Mouse (Mus musculus): ENCODE measurements around the gene Bcl3.

DNA sequence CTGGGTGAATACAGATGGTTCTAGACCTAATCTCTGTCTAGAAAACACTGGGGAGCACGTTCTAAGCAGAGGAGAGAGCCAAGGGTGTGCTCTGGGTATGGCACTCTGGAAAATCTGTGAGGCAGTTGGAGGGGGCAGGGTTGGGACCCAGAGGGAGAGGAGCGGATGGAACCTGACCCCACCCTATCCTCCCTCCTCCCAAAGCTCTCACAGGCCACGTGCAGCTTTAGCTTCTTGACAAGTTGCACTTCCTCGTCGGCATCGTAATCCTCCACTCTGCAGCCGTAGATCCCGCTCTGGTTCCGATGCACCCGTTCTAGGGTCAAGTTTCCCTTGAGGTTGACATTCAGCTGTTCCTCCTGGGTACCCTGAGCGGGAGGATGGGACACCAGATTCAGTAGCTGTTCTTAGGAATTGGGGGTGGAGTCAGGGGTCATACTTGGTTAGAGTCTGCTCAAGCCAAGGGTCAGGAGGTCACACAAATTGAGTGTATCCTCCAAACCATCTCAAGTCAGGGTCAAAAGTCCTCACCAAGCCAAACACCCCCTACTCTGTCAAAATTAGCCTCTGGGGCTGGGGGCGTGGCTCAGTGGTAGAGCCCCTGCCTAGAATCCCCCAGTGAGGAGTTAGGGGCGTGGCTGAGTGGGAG lies 58.6 kb downstream of the Bcl3 start:
- no peak for TF ChIP-seq CTCF (conservative IDR thresholded peaks at IDR 0.05 in 1 of 2, IDR thresholded peaks at IDR 0.05 in 1 of 2; ENCODE audit: low read depth in 2 of 2, low read length in 2 of 2)
- no peak for TF ChIP-seq RCOR1 (conservative IDR thresholded peaks at IDR 0.05; ENCODE audit: low read depth, low read length)

Data from CH12.LX (cell line).